Mouse (Mus musculus) left cerebral cortex, postnatal 36 days (tissue): ENCODE results near the gene Gm5129. TPM values are rescaled to one million over a fixed set of nuclear protein-coding genes. Genes with fewer than 3 reads are reported as not detected.
"Not testable (repeated sequence)": the region's sequence is repeated elsewhere in the genome, so short reads cannot be mapped to it uniquely, and the experiment has no call there.

ENCODE experiments used
- DNase-seq, 2 experiments: peaks; one replicate each; pipeline ENCODE4 v3.0.0; 2021 to 2022; ENCODE audit warnings: low spot score in 2 of 2, mixed read lengths in 1 of 2
- intact Hi-C: fragments of 180-260 bp; cut with DNase I; formaldehyde crosslinking; loops from one replicate; pipeline ENCODE4 v1.15.1; 2025
- total RNA-seq, 2 experiments: library from RNA; stranded (reverse); gene quantifications; 2 replicates each; pipeline ENCODE4 v1.2.3; 2021

Gene Gm5129
- total RNA-seq, 2 experiments from 2014 or later: not detected

- DNase-seq: no peak
- intact Hi-C loops: loop anchor here (2.0 kb wide), 1 partner anchor 166 kb away; the partner anchor contains the start of gene Ube3c
Measured at GRCm38 (mm10) chr5:29734831-29735510, 765 bp downstream of the Gm5129 start.

- DNase-seq, intact Hi-C loops: not testable (repeated sequence)
Measured at GRCm38 (mm10) chr5:29726070-29726469, 9.7 kb downstream of the Gm5129 start.

GRCm38 (mm10) chr5:29725369-29725768 is 10.4 kb downstream of the Gm5129 start:
- DNase-seq: no peak
- intact Hi-C loops: no loop called here

- intact Hi-C loops: no loop called here
- DNase-seq: no peak
Measured at GRCm38 (mm10) chr5:29721159-29721558, 14.6 kb downstream of the Gm5129 start.

- no peak for DNase-seq
- intact Hi-C loops: no loop called here
Measured at GRCm38 (mm10) chr5:29712906-29713305, 22.8 kb downstream of the Gm5129 start.

GRCm38 (mm10) chr5:29711631-29712030 is 24.1 kb downstream of the Gm5129 start:
- intact Hi-C loops: no loop called here
- no peak for DNase-seq

- DNase-seq: no peak
- intact Hi-C loops: no loop called here
Measured at GRCm38 (mm10) chr5:29708258-29708657, 27.5 kb downstream of the Gm5129 start.

GRCm38 (mm10) chr5:29707241-29707640 is 28.5 kb downstream of the Gm5129 start:
- intact Hi-C loops: no loop called here
- DNase-seq: no peak

GRCm38 (mm10) chr5:29699520-29700202 is 36.1 kb downstream of the Gm5129 start:
- intact Hi-C loops: no loop called here
- DNase-seq: no peak

- intact Hi-C loops: no loop called here
- DNase-seq: no peak
Measured at GRCm38 (mm10) chr5:29698493-29698892, 37.2 kb downstream of the Gm5129 start.

GRCm38 (mm10) chr5:29688352-29688751 is 47.4 kb downstream of the Gm5129 start:
- intact Hi-C loops: no loop called here

GRCm38 (mm10) chr5:29687671-29688070 is 48.1 kb downstream of the Gm5129 start:
- no peak for DNase-seq
- intact Hi-C loops: no loop called here

More at GRCm38 (mm10) chr5:29688352-29688751, 47.4 kb downstream of the Gm5129 start:
- DNase-seq: no peak

Other genes starting within 250 kb of the Gm5129 start
- 10 to 100 TPM; 69.5 to 72.4 TPM for gene Ube3c, start 166.7 kb downstream of the Gm5129 start, total RNA-seq
- gene Dnajb6, start 248 bp downstream of the Gm5129 start, total RNA-seq: 100 to 1,000 TPM; 168 to 174 TPM